Mouse (Mus musculus): ENCODE measurements at regions not wholly inside any gene's neighbourhood (a gene's known extent, or its start where the extent isn't known, plus 50 kb on each side); places are given as distances from the start of the nearest gene placed in this dataset.

DNA sequence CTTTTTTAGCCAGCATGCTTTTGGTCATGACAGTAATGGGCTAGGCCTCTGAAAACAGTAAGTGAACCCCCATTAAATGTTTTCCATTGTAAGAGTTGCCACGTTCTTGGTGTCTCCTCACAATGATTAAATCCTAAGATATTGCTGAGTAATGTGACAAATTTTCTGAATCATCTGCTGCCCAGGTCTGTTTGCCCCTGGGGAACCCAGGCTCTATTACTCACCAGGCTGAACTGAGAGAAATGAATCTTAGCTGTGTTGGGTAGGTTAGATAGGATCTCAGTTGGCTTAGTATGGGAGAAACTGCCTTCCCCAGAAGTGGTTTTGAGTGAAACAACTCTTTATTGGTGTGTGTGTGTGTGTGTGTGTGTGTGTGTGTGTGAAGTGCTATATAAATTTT, 314.3 kb upstream of the Pdcd1 start:
- no peak for TF ChIP-seq CTCF (IDR thresholded peaks at IDR 0.05; ENCODE audit: low read depth, low read length)
- no peak for TF ChIP-seq EP300 (IDR thresholded peaks at IDR 0.05; ENCODE audit: insufficient read depth, low read depth, low read length)

All from ES-Bruce4 (cell line).